Mouse (Mus musculus) bone marrow macrophage, adult 2 months (primary cell): ENCODE data around the gene Als2cl.

Source experiments
- CTCF ChIP-seq: IDR thresholded peaks from 2 replicates; pipeline ENCODE4 v1.5.1; 2012; ENCODE audit warnings: low read depth, mild to moderate bottlenecking, low read length, moderate library complexity
- POLR2A ChIP-seq: IDR thresholded peaks from 2 replicates; pipeline ENCODE4 v1.6.1; 2012; ENCODE audit warnings: mild to moderate bottlenecking, low read depth, low read length, borderline replicate concordance

GRCm38 (mm10) chr9:110907201-110907837 lies 27.6 kb downstream of the Als2cl start:
- no peak for TF ChIP-seq POLR2A
- TF ChIP-seq CTCF, result no peak
